19 mouse cellular contexts compared by ENCODE assay signal in genomic region chr7:112333404-112333803, GRCm38 (mm10).
DNase-seq lines count a peak whose midpoint lies in the region; ATAC-seq and TF ChIP-seq lines count a peak whose summit lies in the region.
"Had no signal": no experiment of that assay in that cellular context is flagged by ENCODE, and none has a peak within 500 bp of the region (broad histone marks: within the 10 kb centered on the region; RNA-seq: fewer than 3 reads in every experiment).

No protein-coding gene starts in this region.

- peak; percentile 19; the same call in 1 of the 2 replicates for ATAC-seq in hindbrain, postnatal 0 days
- ATAC-seq in hindbrain, embryonic 16.5 days: no peak
- ATAC-seq: midbrain, embryonic 13.5 days had no signal

- WGBS in hindbrain, postnatal 0 days: 56% methylated on average over 7 of the region's 7 CpGs
- WGBS in hindbrain, embryonic 16.5 days: 74% methylated on average over 7 of the region's 7 CpGs

- peak; percentile 31 to 35 for DNase-seq in cerebellum, postnatal 36 days
- no peak for DNase-seq in cerebellum, postnatal 4 days (ENCODE audit: low spot score in 2 of 2)
- DNase-seq in hindbrain, postnatal 0 days (ENCODE audit: low spot score): no peak
- peak; percentile 58 for DNase-seq in gastrocnemius, postnatal 10 days
- DNase-seq in right cerebral cortex, postnatal 25 days: no peak
- DNase-seq in ovary, adult 18-20 months (ENCODE audit: low spot score): no peak
- DNase-seq: adrenal gland, postnatal 25 days; B cell, adult 2 months; heart, adult 11 months; kidney, adult 9 months; kidney, postnatal 4 days; liver, embryonic 13.5 days; thymus, postnatal 25 days had no signal

- no peak for TF ChIP-seq CTCF in hindbrain, postnatal 0 days (IDR thresholded peaks at IDR 0.05; ENCODE audit: low read depth)
- TF ChIP-seq CTCF in cortical plate, adult 2 months (IDR thresholded peaks at IDR 0.05; ENCODE audit: extremely low read depth, insufficient read depth, low read length): no peak

- no peak overlapping the region for H3K4me2 ChIP-seq in hindbrain, postnatal 0 days (ENCODE audit: low read depth, low read length)
- H3K4me2 ChIP-seq in hindbrain, embryonic 16.5 days (ENCODE audit: low read length): no peak overlapping the region
- H3K4me2 ChIP-seq: embryonic facial prominence, embryonic 13.5 days; limb, embryonic 12.5 days; liver, embryonic 13.5 days; lung, embryonic 15.5 days; midbrain, embryonic 13.5 days had no signal

- peaks cover 7% of the 10 kb centered on the region for H3K4me1 ChIP-seq in hindbrain, postnatal 0 days (ENCODE audit: insufficient read depth, low read length)
- peaks cover 9% of the 10 kb centered on the region for H3K4me1 ChIP-seq in hindbrain, embryonic 16.5 days (ENCODE audit: control insufficient read depth, insufficient read depth, low read depth, low read length)
- H3K4me1 ChIP-seq in cortical plate, adult 2 months (ENCODE audit: control insufficient read depth, insufficient read depth, low read length): peaks cover 24% of the 10 kb centered on the region
- H3K4me1 ChIP-seq: liver, embryonic 13.5 days had no signal

- H3K9me3 ChIP-seq in hindbrain, postnatal 0 days (ENCODE audit: low read length): no peaks in the 10 kb centered on the region
- no peaks in the 10 kb centered on the region for H3K9me3 ChIP-seq in hindbrain, embryonic 16.5 days (ENCODE audit: control insufficient read depth, low read length)
- H3K9me3 ChIP-seq: embryonic facial prominence, embryonic 13.5 days; limb, embryonic 12.5 days; liver, embryonic 13.5 days; lung, embryonic 15.5 days; midbrain, embryonic 13.5 days had no signal

- no peak overlapping the region for H3K9ac ChIP-seq in hindbrain, postnatal 0 days (replicated peaks; ENCODE audit: low read length)
- no peak overlapping the region for H3K9ac ChIP-seq in hindbrain, embryonic 16.5 days (ENCODE audit: low read depth, low read length)
- H3K9ac ChIP-seq: embryonic facial prominence, embryonic 13.5 days; limb, embryonic 12.5 days; liver, embryonic 13.5 days; lung, embryonic 15.5 days; midbrain, embryonic 13.5 days had no signal

- no peak overlapping the region for H3K4me3 ChIP-seq in hindbrain, postnatal 0 days (ENCODE audit: low read length)
- no peak overlapping the region for H3K4me3 ChIP-seq in hindbrain, embryonic 16.5 days (ENCODE audit: low read length)
- H3K4me3 ChIP-seq in cortical plate, adult 2 months (ENCODE audit: insufficient read depth, low read length): no peak overlapping the region
- H3K4me3 ChIP-seq: embryonic facial prominence, embryonic 13.5 days; limb, embryonic 12.5 days; liver, embryonic 13.5 days; lung, embryonic 15.5 days; midbrain, embryonic 13.5 days had no signal

- no peaks in the 10 kb centered on the region for H3K27me3 ChIP-seq in hindbrain, postnatal 0 days (ENCODE audit: insufficient read depth, low read length)
- H3K27me3 ChIP-seq in hindbrain, embryonic 16.5 days (replicated peaks; ENCODE audit: control insufficient read depth, insufficient read depth, low read length): no peaks in the 10 kb centered on the region
- H3K27me3 ChIP-seq: limb, embryonic 12.5 days; liver, embryonic 13.5 days; lung, embryonic 15.5 days; midbrain, embryonic 13.5 days had no signal

- H3K27ac ChIP-seq in hindbrain, postnatal 0 days: no peak overlapping the region
- H3K27ac ChIP-seq in hindbrain, embryonic 16.5 days (ENCODE audit: low read depth, low read length): no peak overlapping the region
- 0 out of 2 replicates have a peak overlapping the region, but pooled peaks have one; percentile 6 for H3K27ac ChIP-seq in cortical plate, adult 2 months (ENCODE audit: insufficient read depth, low read length)
- H3K27ac ChIP-seq: embryonic facial prominence, embryonic 13.5 days; limb, embryonic 12.5 days; liver, embryonic 13.5 days; lung, embryonic 15.5 days; midbrain, embryonic 13.5 days had no signal

- no peaks in the 10 kb centered on the region for H3K36me3 ChIP-seq in hindbrain, postnatal 0 days (ENCODE audit: insufficient read depth, low read length)
- no peaks in the 10 kb centered on the region for H3K36me3 ChIP-seq in hindbrain, embryonic 16.5 days (ENCODE audit: control insufficient read depth, insufficient read depth, low read length)
- H3K36me3 ChIP-seq: embryonic facial prominence, embryonic 13.5 days; limb, embryonic 12.5 days; liver, embryonic 13.5 days; midbrain, embryonic 13.5 days had no signal

- TF ChIP-seq POLR2A in cortical plate, adult 2 months (IDR thresholded peaks at IDR 0.05; ENCODE audit: extremely low read depth, insufficient read depth, low read length): no peak

Comparison
In these comparisons a context has a peak if more than half of its experiments do, and no peak if none do; other contexts are left out.
1. DNase-seq: peak in cerebellum, postnatal 36 days (2 of 2) and gastrocnemius, postnatal 10 days (single experiment); none in cerebellum, postnatal 4 days (0 of 2), hindbrain, postnatal 0 days (single experiment), right cerebral cortex, postnatal 25 days (single experiment) and ovary, adult 18-20 months (single experiment).